Mouse (Mus musculus) hindbrain, embryonic 12.5 days (tissue): ENCODE measurements around the gene Fam174b. TPM values are rescaled to one million over a fixed set of nuclear protein-coding genes. Genes with fewer than 3 reads are reported as not detected.

Source experiments
- ATAC-seq: fragments of 200-750 bp; cut with Nextera tagmentation; 2 replicates; pipeline ENCODE4 v1.8.0; 2017; ENCODE audit warnings: moderate TSS enrichment; ENCODE audit not compliant: low FRiP score
- H3K27ac ChIP-seq: fragments of 300-500 bp; sonication (generic); 2 replicates; pipeline ENCODE4 v1.5.1; 2016; ENCODE audit warnings: mild to moderate bottlenecking
- H3K27me3 ChIP-seq: fragments of 300-500 bp; sonication (generic); 2 replicates; pipeline ENCODE4 v1.6.1; 2016; ENCODE audit warnings: mild to moderate bottlenecking
- H3K36me3 ChIP-seq: fragments of 300-500 bp; sonication (generic); 2 replicates; pipeline ENCODE4 v1.6.1; 2016; ENCODE audit warnings: mild to moderate bottlenecking
- H3K4me1 ChIP-seq: fragments of 300-500 bp; sonication (generic); 2 replicates; pipeline ENCODE4 v1.6.1; 2016
- H3K4me2 ChIP-seq: fragments of 300-500 bp; sonication (generic); replicated peaks from 2 replicates; pipeline ENCODE4 v1.6.1; 2016; ENCODE audit warnings: mild to moderate bottlenecking
- H3K4me3 ChIP-seq: fragments of 300-500 bp; sonication (generic); 2 replicates; pipeline ENCODE4 v1.5.1; 2016; ENCODE audit warnings: mild to moderate bottlenecking
- H3K9ac ChIP-seq: fragments of 300-500 bp; sonication (generic); 2 replicates; pipeline ENCODE4 v1.6.1; 2016; ENCODE audit warnings: mild to moderate bottlenecking, moderate library complexity
- H3K9me3 ChIP-seq: fragments of 300-500 bp; sonication (generic); replicated peaks from 2 replicates; pipeline ENCODE4 v1.6.1; 2016; ENCODE audit warnings: mild to moderate bottlenecking
- WGBS: fragments of 180-500 bp; shearing (Covaris S2); methylation state at CpG from one replicate; pipeline ENCODE4 v1.1.7; 2016; 5-methylcytosine and 5-hydroxymethylcytosine counted together
- polyA plus RNA-seq: library from polyadenylated mRNA; unstranded; fragments of >200 nt; fragmentation: Nextera tagmentation; extraction: Ambion mirVana; gene quantifications from 2 replicates; pipeline ENCODE4 v1.2.1, GENCODE M21; 2016

The Fam174b gene
- polyA plus RNA-seq, 1 experiment from 2014 or later = 49.7 TPM

DNA sequence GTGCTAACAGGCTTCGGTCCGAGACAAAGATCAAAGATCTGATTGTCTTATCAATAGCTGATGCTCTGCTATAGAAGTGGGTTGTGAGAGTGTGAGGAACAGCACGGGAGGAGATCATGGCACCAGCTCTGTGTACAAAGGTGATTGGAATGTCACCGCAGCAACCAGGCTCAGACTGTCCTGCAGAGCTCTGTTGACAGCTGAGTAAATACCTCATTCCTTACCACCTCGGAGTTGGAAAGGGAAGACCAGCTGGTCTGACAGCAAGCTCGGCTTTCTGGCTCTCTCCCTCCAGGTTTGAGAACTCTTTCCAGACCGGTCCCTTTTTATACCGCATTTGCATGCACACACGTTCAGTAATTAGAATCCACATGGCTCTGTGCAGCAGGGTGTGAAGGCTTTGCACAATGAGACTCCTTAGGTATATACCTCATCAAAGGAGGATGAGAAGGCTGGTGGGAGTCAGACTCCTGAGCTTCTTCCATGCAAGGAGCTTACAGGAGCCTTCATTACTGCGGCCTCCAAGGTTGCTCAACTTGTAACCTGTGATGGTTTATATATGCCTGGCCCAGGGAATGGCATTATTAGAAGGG is 9.6 kb upstream of the Fam174b start:
- H3K9me3 ChIP-seq = 0 out of 2 replicates have a peak, but pooled peaks cover 5% of the 10 kb centered on the region
- peaks cover 5% of the 10 kb centered on the region; the same call in 1 of the 2 replicates for H3K4me1 ChIP-seq
- 59% methylated on average over 10 of the region's 10 CpGs for WGBS
- H3K27ac ChIP-seq = no peak overlapping the region
- H3K4me3 ChIP-seq = no peak overlapping the region
- H3K36me3 ChIP-seq = no peaks in the 10 kb centered on the region
- H3K27me3 ChIP-seq = no peaks in the 10 kb centered on the region
- H3K4me2 ChIP-seq = no peak overlapping the region
- no peak overlapping the region for H3K9ac ChIP-seq
- no peak for ATAC-seq

DNA sequence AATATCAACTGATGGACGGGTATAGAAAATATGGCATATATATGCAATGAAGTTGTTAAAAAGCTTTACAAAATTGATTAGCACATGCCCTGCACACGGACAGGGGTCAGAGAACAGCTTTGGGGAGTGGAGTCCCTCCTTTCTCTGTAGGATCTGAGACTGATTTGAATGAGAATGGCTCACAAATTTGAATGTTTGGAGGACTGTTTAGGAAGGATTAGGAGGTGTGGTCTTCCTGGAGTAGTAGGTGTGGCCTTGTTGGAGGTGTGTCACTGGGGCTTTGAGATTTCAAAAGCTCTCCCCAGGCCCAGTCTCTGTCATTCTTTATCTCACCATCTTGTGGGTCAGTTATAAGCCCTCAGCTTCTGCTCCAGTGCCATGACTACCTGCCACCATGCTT is 4.1 kb upstream of the Fam174b start:
- no peak overlapping the region for H3K9ac ChIP-seq
- H3K36me3 ChIP-seq = no peaks in the 10 kb centered on the region
- 0 out of 2 replicates have a peak, but pooled peaks cover 4% of the 10 kb centered on the region for H3K9me3 ChIP-seq
- H3K4me1 ChIP-seq = peaks cover 10% of the 10 kb centered on the region; the same call in 1 of the 2 replicates
- WGBS = 72% methylated on average over 2 of the region's 2 CpGs
- H3K27ac ChIP-seq = no peak overlapping the region
- H3K27me3 ChIP-seq = peaks cover 11% of the 10 kb centered on the region
- H3K4me2 ChIP-seq = no peak overlapping the region
- H3K4me3 ChIP-seq = no peak overlapping the region
- ATAC-seq = no peak

DNA sequence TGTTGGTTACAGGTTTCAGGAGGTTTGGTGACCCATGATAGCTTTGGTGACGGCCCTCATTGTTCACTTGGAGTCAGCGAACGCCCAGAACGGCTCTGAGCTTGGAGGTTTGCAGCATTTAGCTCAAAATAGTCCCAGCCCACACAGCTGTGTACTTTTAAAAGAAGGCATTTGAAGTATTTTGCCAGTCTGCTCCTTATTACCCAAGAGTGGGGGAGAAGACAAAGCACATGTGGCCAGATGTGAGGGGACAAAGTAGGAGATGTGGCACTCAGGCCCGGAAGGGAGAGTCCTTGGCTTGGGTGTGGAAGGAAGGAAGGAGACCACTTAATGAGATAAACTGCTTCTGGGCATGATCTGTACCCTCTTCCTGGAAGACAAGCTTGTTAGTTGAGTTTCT is 1.3 kb downstream of the Fam174b start:
- Histone ChIP-seq H3K27me3 (peaks cover 22% of the 10 kb centered on the region), H3K36me3 (no peaks in the 10 kb centered on the region), H3K27ac (no peak overlapping the region), H3K9me3 (no peaks in the 10 kb centered on the region), H3K4me1 (peaks cover 24% of the 10 kb centered on the region; the same call in 1 of the 2 replicates), H3K4me3 (peak overlapping the region; percentile 55), H3K4me2 (peak overlapping the region; percentile 78), H3K9ac (peak overlapping the region; percentile 65; the same call in 1 of the 2 replicates)
- no peak for ATAC-seq
- WGBS = 57% methylated on average over 5 of the region's 5 CpGs

DNA sequence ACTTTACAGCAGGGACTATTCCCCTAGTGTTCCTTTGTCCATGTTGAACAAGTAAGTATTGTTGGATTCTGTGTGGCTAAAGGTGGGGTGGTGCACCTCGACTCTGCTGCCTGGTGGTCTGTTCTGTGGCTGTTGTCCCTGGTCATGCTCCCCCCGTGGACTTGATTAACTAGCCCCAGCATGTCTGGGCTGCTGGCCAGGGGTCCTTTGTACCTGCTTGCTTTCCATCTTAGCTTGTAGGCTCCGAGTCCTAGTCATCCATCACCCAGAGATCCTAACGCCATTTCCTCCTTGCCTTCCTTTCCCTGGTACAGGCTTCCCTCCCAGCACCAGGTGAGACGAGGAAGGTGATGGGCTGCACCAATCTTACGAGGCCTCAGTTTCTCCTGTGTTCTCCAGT is 1.7 kb downstream of the Fam174b start:
- Histone ChIP-seq H3K9ac (no peak overlapping the region), H3K27me3 (peaks cover 22% of the 10 kb centered on the region), H3K4me1 (peaks cover 27% of the 10 kb centered on the region; the same call in 1 of the 2 replicates), H3K4me2 (peak overlapping the region; percentile 78), H3K9me3 (no peaks in the 10 kb centered on the region), H3K27ac (no peak overlapping the region), H3K4me3 (peak overlapping the region; percentile 55; the same call in 1 of the 2 replicates), H3K36me3 (no peaks in the 10 kb centered on the region)
- no peak for ATAC-seq
- 61% methylated on average over 6 of the region's 6 CpGs for WGBS

DNA sequence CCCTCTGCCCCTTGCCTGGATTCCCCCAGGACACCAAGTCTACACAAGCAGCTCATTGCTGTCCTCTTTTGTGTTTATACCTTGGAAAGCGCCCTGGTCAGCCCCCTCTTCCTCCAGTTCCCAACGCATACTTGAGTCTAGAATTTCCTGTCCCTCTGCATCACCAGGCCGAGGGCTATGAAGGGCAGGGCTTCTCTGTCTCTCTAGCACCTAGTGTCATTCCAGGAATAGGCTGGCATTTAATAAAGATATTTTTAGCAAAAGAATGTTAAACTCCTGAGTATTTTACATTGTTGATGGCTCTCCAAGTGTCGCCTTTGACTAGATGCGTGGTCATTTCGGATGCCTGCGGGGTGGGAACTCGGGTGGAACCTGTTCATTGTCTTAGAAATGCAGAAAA is 3.0 kb downstream of the Fam174b start:
- H3K27ac ChIP-seq = no peak overlapping the region
- H3K27me3 ChIP-seq = peaks cover 22% of the 10 kb centered on the region
- H3K4me1 ChIP-seq = peaks cover 28% of the 10 kb centered on the region; the same call in 1 of the 2 replicates
- no peak overlapping the region for H3K9ac ChIP-seq
- 82% methylated on average over 8 of the region's 8 CpGs for WGBS
- no peak overlapping the region for H3K4me3 ChIP-seq
- no peaks in the 10 kb centered on the region for H3K9me3 ChIP-seq
- H3K36me3 ChIP-seq = no peaks in the 10 kb centered on the region
- H3K4me2 ChIP-seq = no peak overlapping the region
- no peak for ATAC-seq

DNA sequence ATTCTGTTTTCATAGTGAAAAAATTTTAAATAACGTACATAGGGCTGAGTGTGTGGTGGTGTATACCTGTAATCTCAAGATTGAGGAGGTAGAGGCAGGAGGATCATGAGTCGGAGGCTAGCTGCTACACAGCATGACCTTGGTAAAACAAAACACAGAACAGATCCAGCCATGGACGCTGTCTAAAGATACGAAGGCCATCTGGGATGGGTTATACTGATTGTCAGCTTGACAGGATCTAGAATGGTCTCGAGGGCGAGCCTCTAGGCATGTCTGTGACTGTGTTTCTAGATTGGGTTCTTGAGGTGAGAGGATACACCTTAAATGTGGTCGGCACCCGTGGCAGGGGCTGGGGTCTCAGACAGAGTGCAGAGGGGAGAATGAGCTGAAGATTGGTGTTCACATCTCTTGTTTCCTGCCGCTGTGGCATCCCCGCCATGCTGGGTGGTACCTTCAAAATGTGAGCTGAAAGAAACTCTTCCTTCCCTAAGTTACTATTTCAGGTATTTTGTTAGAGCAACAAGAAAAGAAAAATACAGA is 3.8 kb downstream of the Fam174b start:
- no peaks in the 10 kb centered on the region for H3K36me3 ChIP-seq
- no peak overlapping the region for H3K4me2 ChIP-seq
- no peak overlapping the region for H3K27ac ChIP-seq
- 80% methylated on average over 10 of the region's 10 CpGs for WGBS
- peaks cover 28% of the 10 kb centered on the region; the same call in 1 of the 2 replicates for H3K4me1 ChIP-seq
- no peak overlapping the region for H3K9ac ChIP-seq
- no peak for ATAC-seq
- H3K4me3 ChIP-seq = no peak overlapping the region
- no peaks in the 10 kb centered on the region for H3K9me3 ChIP-seq
- peaks cover 19% of the 10 kb centered on the region for H3K27me3 ChIP-seq

DNA sequence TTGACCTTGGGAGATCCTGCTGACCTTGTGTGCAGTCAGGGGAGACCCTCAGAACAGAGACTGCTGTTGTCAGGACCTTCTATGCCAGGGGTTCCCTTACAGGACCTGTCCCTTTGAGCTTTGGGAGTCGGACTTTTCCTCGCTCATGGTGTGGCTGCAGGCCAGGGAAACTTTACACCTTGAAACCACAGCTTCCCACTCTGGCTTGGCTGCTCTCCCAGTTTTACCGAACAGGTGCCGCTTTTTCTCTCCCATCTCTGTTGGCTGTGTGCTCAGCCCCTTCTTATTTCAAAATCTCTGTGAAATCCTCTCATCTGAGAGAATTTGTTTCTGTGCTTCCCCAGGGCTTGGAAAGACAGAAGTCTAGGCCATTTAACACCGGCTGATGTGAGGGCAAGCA is 5.8 kb downstream of the Fam174b start:
- Histone ChIP-seq H3K4me1 (peaks cover 19% of the 10 kb centered on the region; the same call in 1 of the 2 replicates), H3K9me3 (no peaks in the 10 kb centered on the region), H3K27ac (no peak overlapping the region), H3K9ac (no peak overlapping the region), H3K36me3 (no peaks in the 10 kb centered on the region), H3K27me3 (peaks cover 12% of the 10 kb centered on the region), H3K4me3 (no peak overlapping the region), H3K4me2 (no peak overlapping the region)
- WGBS = 73% methylated on average over 5 of the region's 5 CpGs
- no peak for ATAC-seq

DNA sequence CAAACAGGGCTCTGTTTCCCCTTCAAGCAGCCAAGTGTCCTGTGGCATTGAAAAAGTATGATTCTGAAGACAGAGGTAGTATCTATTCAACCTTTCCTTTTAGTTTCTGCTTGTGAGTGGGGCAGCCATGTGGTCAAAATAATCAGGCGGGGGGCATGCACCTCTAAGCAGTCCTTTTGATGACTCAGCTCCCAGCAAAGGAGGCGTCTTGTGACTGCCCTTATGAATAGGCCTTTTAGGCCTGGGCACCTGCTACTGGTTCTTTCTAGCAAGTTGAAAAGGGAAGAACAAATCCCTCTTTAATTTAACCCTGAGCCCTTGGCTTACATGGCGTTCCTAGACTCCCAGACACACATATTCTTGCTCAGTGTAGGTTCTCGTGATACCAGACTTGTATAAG is 6.7 kb downstream of the Fam174b start:
- Histone ChIP-seq H3K27me3 (peaks cover 2% of the 10 kb centered on the region), H3K27ac (no peak overlapping the region), H3K9me3 (no peaks in the 10 kb centered on the region), H3K4me3 (no peak overlapping the region), H3K4me2 (no peak overlapping the region), H3K4me1 (peaks cover 10% of the 10 kb centered on the region; the same call in 1 of the 2 replicates), H3K9ac (no peak overlapping the region), H3K36me3 (no peaks in the 10 kb centered on the region)
- no peak for ATAC-seq
- 60% methylated on average over 4 of the region's 4 CpGs for WGBS

DNA sequence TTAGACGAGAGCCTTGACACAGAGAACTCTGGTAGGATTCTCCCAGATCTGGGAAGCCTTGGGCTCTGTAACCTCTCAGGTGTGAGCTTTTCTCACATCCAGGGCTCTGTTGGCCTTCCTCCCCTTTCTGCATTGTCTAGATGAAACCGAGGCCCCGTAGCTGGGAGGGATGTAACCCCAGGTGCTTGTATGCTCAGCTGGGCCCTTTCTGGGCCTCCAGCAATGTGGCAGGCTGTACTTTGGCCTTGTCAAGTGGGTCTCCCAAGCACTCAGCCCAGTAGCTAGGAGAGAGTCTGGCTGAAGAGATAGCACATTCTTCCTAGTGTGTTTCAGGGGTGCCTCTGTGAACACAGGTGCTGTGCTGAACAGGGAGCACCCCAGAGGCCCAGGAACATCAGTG is 7.4 kb downstream of the Fam174b start:
- 80% methylated on average over 3 of the region's 3 CpGs for WGBS
- no peaks in the 10 kb centered on the region for H3K9me3 ChIP-seq
- H3K4me2 ChIP-seq = no peak overlapping the region
- no peaks in the 10 kb centered on the region for H3K36me3 ChIP-seq
- no peak for ATAC-seq
- no peak overlapping the region for H3K27ac ChIP-seq
- H3K4me3 ChIP-seq = no peak overlapping the region
- H3K27me3 ChIP-seq = no peaks in the 10 kb centered on the region
- peaks cover 7% of the 10 kb centered on the region; the same call in 1 of the 2 replicates for H3K4me1 ChIP-seq
- no peak overlapping the region for H3K9ac ChIP-seq

DNA sequence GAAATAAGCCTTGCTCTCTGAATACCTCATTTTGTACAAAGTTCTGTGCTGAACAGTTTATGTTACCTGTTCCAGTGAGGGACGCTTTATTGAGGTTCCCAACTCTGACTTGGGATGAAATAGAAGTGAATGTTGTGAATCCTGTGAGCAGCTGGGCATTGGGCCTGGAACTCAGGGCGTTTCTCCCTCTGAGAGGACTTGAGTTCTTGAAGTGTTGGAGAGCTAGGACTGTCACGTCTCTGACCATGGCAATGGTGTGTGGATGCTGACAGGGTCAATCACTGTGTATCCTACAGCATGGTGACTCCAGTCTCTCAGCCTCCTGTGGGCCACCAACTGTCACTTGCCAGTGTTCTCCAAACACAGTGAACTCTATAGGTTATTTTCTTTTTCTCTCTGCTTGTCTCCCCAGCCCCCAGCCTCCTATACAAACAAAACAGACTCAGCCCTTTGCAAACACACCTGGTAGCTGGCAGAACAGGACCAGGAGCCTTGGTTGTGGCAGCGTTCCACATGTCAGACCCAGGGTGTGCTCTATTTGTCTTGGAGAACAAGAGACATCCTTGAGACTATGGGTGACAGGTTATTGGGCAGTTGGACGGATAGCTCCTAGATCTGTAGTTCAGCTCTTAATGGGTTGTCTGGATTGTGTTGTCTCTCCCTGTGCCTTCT is 8.5 kb downstream of the Fam174b start:
- 85% methylated on average over 5 of the region's 5 CpGs for WGBS
- no peak for ATAC-seq
- H3K27me3 ChIP-seq = no peaks in the 10 kb centered on the region
- no peak overlapping the region for H3K4me3 ChIP-seq
- no peaks in the 10 kb centered on the region for H3K36me3 ChIP-seq
- peaks cover 7% of the 10 kb centered on the region; the same call in 1 of the 2 replicates for H3K4me1 ChIP-seq
- no peak overlapping the region for H3K27ac ChIP-seq
- no peaks in the 10 kb centered on the region for H3K9me3 ChIP-seq
- no peak overlapping the region for H3K9ac ChIP-seq
- H3K4me2 ChIP-seq = no peak overlapping the region

DNA sequence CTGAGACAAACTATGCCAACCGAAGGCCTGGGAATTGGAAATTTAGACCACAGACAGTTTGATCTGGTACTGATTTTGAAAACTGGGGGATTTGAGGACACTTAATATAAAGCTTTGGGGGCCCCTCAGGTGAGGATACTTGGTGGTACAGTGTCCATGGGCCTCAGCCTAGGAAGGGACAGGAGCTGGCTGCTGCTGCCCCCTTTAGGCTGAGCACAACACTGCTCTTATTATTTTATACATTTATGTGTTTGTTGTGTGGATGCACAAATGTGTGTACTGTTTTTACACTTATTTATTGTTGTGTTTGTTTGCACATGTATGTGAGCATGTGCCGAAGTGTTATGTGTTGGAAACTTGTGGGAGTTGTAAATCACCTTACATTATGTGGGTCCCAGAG is 9.2 kb downstream of the Fam174b start:
- H3K9me3 ChIP-seq = no peaks in the 10 kb centered on the region
- H3K4me2 ChIP-seq = no peak overlapping the region
- peaks cover 7% of the 10 kb centered on the region; the same call in 1 of the 2 replicates for H3K4me1 ChIP-seq
- WGBS = 85% methylated on average over 2 of the region's 2 CpGs
- H3K36me3 ChIP-seq = no peaks in the 10 kb centered on the region
- H3K27me3 ChIP-seq = no peaks in the 10 kb centered on the region
- no peak overlapping the region for H3K4me3 ChIP-seq
- H3K9ac ChIP-seq = no peak overlapping the region
- ATAC-seq = no peak
- no peak overlapping the region for H3K27ac ChIP-seq

DNA sequence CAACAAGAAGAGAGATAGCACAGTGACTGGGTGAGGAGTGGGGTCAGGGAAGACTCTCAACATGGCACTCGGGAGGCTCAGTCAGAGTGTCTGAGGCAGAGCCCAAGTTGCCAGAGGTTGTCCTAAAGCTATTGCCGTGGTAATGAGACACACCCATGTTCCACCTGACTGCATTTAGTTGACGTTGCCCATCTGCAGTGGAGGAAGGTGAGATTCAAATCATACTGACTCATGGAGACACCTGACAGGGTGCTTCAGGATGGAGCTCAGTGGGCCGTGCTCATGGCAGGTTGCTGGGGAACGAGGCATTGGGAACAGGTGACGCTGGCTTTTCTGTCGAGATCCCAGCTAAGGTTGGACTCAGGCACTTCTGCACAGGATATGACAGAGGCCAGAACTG is 9.9 kb downstream of the Fam174b start:
- no peak for ATAC-seq
- no peaks in the 10 kb centered on the region for H3K36me3 ChIP-seq
- H3K27ac ChIP-seq = no peak overlapping the region
- 92% methylated on average over 7 of the region's 7 CpGs for WGBS
- H3K4me1 ChIP-seq = peaks cover 7% of the 10 kb centered on the region; the same call in 1 of the 2 replicates
- no peaks in the 10 kb centered on the region for H3K27me3 ChIP-seq
- H3K4me2 ChIP-seq = no peak overlapping the region
- H3K9ac ChIP-seq = no peak overlapping the region
- no peaks in the 10 kb centered on the region for H3K9me3 ChIP-seq
- no peak overlapping the region for H3K4me3 ChIP-seq
